Mouse (Mus musculus) embryonic facial prominence, embryonic 11.5 days (tissue): ENCODE data around the gene Slc15a3. TPM values are rescaled to one million over a fixed set of nuclear protein-coding genes. Genes with fewer than 3 reads are reported as not detected.

Experiments used
- ATAC-seq: fragments of 200-750 bp; cut with Nextera tagmentation; replicated peaks from 2 replicates; pipeline ENCODE4 v1.8.0; 2017; ENCODE audit warnings: low read depth; ENCODE audit not compliant: insufficient number of reproducible peaks, low FRiP score, low TSS enrichment
- DNase-seq: peaks from one replicate; pipeline ENCODE4 v3.0.0-alpha.2; 2015; ENCODE audit warnings: low spot score
- H3K27ac ChIP-seq: fragments of 300-500 bp; sonication (generic); replicated peaks from 2 replicates; pipeline ENCODE4 v1.5.1; 2014; ENCODE audit warnings: mild to moderate bottlenecking, low read depth, low read length, control low read depth
- H3K27me3 ChIP-seq: fragments of 300-500 bp; sonication (generic); 2 replicates; pipeline ENCODE4 v1.6.1; 2014; ENCODE audit warnings: mild to moderate bottlenecking, low read length, moderate library complexity, mixed read lengths; ENCODE audit not compliant: control insufficient read depth, insufficient read depth
- H3K36me3 ChIP-seq: fragments of 300-500 bp; sonication (generic); replicated peaks from 2 replicates; pipeline ENCODE4 v1.6.1; 2014; ENCODE audit warnings: low read depth, mild to moderate bottlenecking, low read length, moderate library complexity, mixed read lengths; ENCODE audit not compliant: control insufficient read depth, insufficient read depth
- H3K4me1 ChIP-seq: fragments of 300-500 bp; sonication (generic); 2 replicates; pipeline ENCODE4 v1.6.1; 2014; ENCODE audit warnings: low read length, mixed read lengths; ENCODE audit not compliant: control insufficient read depth, insufficient read depth
- H3K4me2 ChIP-seq: fragments of 300-500 bp; sonication (generic); 2 replicates; pipeline ENCODE4 v1.6.1; 2014; ENCODE audit warnings: low read depth, mild to moderate bottlenecking, control low read depth, low read length, moderate library complexity
- H3K4me3 ChIP-seq: fragments of 300-500 bp; sonication (generic); 2 replicates; pipeline ENCODE4 v1.5.1; 2014; ENCODE audit warnings: low read depth, low read length, control low read depth
- H3K9ac ChIP-seq: fragments of 300-500 bp; sonication (generic); replicated peaks from 2 replicates; pipeline ENCODE4 v1.6.1; 2014; ENCODE audit warnings: mild to moderate bottlenecking, control low read depth, low read length
- H3K9me3 ChIP-seq: fragments of 300-500 bp; sonication (generic); replicated peaks from 2 replicates; pipeline ENCODE4 v1.6.1; 2016; ENCODE audit warnings: mild to moderate bottlenecking, low read length, inconsistent platforms, mixed read lengths; ENCODE audit not compliant: control insufficient read depth
- WGBS: fragments of 180-500 bp; shearing (Covaris S2); extraction: QIAGEN DNeasy Blood & Tissue Kit; methylation state at CpG from one replicate; pipeline ENCODE4 v1.1.7; 2014; 5-methylcytosine and 5-hydroxymethylcytosine counted together
- polyA plus RNA-seq: library from polyadenylated mRNA; unstranded; fragments of >200 nt; fragmentation: Nextera tagmentation; extraction: Ambion mirVana; gene quantifications from 2 replicates; pipeline ENCODE4 v1.2.1, GENCODE M21; 2014

Gene Slc15a3
- polyA plus RNA-seq, 1 experiment from 2014 or later: 0.24 TPM

GRCm38 (mm10) chr19:10813039-10813438 lies 26.5 kb upstream of the Slc15a3 start:
- no peaks in the 10 kb centered on the region for H3K9me3 ChIP-seq
- DNase-seq (no peak), ATAC-seq (no peak)
- 94% methylated on average over 5 of the region's 5 CpGs for WGBS
- H3K27me3 ChIP-seq: no peaks in the 10 kb centered on the region
- no peak overlapping the region for H3K9ac ChIP-seq
- H3K27ac ChIP-seq: no peak overlapping the region
- no peak overlapping the region for H3K4me3 ChIP-seq
- H3K36me3 ChIP-seq: no peaks in the 10 kb centered on the region
- no peaks in the 10 kb centered on the region for H3K4me1 ChIP-seq
- H3K4me2 ChIP-seq: no peak overlapping the region

- Histone ChIP-seq H3K27me3 (no peaks in the 10 kb centered on the region), H3K9ac (no peak overlapping the region), H3K4me2 (no peak overlapping the region), H3K9me3 (no peaks in the 10 kb centered on the region), H3K4me3 (no peak overlapping the region), H3K4me1 (no peaks in the 10 kb centered on the region), H3K36me3 (no peaks in the 10 kb centered on the region), H3K27ac (no peak overlapping the region)
- DNase-seq (no peak), ATAC-seq (no peak)
- 65% methylated on average over 7 of the region's 7 CpGs for WGBS
Observed at GRCm38 (mm10) chr19:10813905-10814304, 25.6 kb upstream of the Slc15a3 start.

- WGBS: 86% methylated on average over 6 of the region's 6 CpGs
- Histone ChIP-seq H3K4me2 (no peak overlapping the region), H3K27ac (no peak overlapping the region), H3K4me3 (no peak overlapping the region), H3K36me3 (no peaks in the 10 kb centered on the region), H3K27me3 (no peaks in the 10 kb centered on the region), H3K9ac (no peak overlapping the region), H3K4me1 (no peaks in the 10 kb centered on the region), H3K9me3 (no peaks in the 10 kb centered on the region)
- DNase-seq (no peak), ATAC-seq (no peak)
Observed at GRCm38 (mm10) chr19:10815871-10816270, 23.7 kb upstream of the Slc15a3 start.

- no peaks in the 10 kb centered on the region for H3K4me1 ChIP-seq
Observed at GRCm38 (mm10) chr19:10816462-10816861, 23.1 kb upstream of the Slc15a3 start.

GRCm38 (mm10) chr19:10818217-10818946 lies 21.1 kb upstream of the Slc15a3 start:
- Histone ChIP-seq H3K27ac (no peak overlapping the region), H3K4me3 (no peak overlapping the region), H3K27me3 (no peaks in the 10 kb centered on the region), H3K36me3 (no peaks in the 10 kb centered on the region), H3K4me2 (no peak overlapping the region), H3K4me1 (no peaks in the 10 kb centered on the region), H3K9ac (no peak overlapping the region), H3K9me3 (no peaks in the 10 kb centered on the region)
- ATAC-seq: no peak
- peak; percentile 25 for DNase-seq
- 43% methylated on average over 17 of the region's 17 CpGs for WGBS

More at GRCm38 (mm10) chr19:10816462-10816861, 23.1 kb upstream of the Slc15a3 start:
- DNase-seq: no peak
- no peaks in the 10 kb centered on the region for H3K9me3 ChIP-seq
- H3K27ac ChIP-seq: no peak overlapping the region
- no peak overlapping the region for H3K4me2 ChIP-seq
- H3K4me3 ChIP-seq: no peak overlapping the region
- H3K36me3 ChIP-seq: no peaks in the 10 kb centered on the region
- no peak overlapping the region for H3K9ac ChIP-seq
- 87% methylated on average over 2 of the region's 2 CpGs for WGBS
- no peaks in the 10 kb centered on the region for H3K27me3 ChIP-seq
- no peak for ATAC-seq

- ATAC-seq (no peak), DNase-seq (no peak)
- Histone ChIP-seq H3K4me1 (no peaks in the 10 kb centered on the region), H3K4me3 (no peak overlapping the region), H3K9ac (no peak overlapping the region), H3K27me3 (no peaks in the 10 kb centered on the region), H3K9me3 (no peaks in the 10 kb centered on the region), H3K27ac (no peak overlapping the region), H3K4me2 (no peak overlapping the region), H3K36me3 (no peaks in the 10 kb centered on the region)
- WGBS: 70% methylated on average over 6 of the region's 7 CpGs
Observed at GRCm38 (mm10) chr19:10821319-10821718, 18.2 kb upstream of the Slc15a3 start.

GRCm38 (mm10) chr19:10822534-10822933 lies 17.0 kb upstream of the Slc15a3 start:
- Histone ChIP-seq H3K9me3 (no peaks in the 10 kb centered on the region), H3K4me2 (no peak overlapping the region), H3K4me3 (no peak overlapping the region), H3K27me3 (no peaks in the 10 kb centered on the region), H3K9ac (no peak overlapping the region), H3K4me1 (no peaks in the 10 kb centered on the region), H3K27ac (no peak overlapping the region), H3K36me3 (no peaks in the 10 kb centered on the region)
- ATAC-seq (no peak), DNase-seq (no peak)
- WGBS: 94% methylated on average over 4 of the region's 4 CpGs

- no peak for ATAC-seq
- no peak overlapping the region for H3K27ac ChIP-seq
- 89% methylated on average over 7 of the region's 7 CpGs for WGBS
Observed at GRCm38 (mm10) chr19:10824061-10824460, 15.5 kb upstream of the Slc15a3 start.

More at GRCm38 (mm10) chr19:10824061-10824460, 15.5 kb upstream of the Slc15a3 start:
- H3K4me3 ChIP-seq: no peak overlapping the region
- no peak overlapping the region for H3K9ac ChIP-seq
- H3K36me3 ChIP-seq: no peaks in the 10 kb centered on the region
- DNase-seq: no peak
- H3K27me3 ChIP-seq: no peaks in the 10 kb centered on the region
- no peak overlapping the region for H3K4me2 ChIP-seq
- H3K9me3 ChIP-seq: no peaks in the 10 kb centered on the region
- no peaks in the 10 kb centered on the region for H3K4me1 ChIP-seq
